Mouse (Mus musculus) embryonic fibroblast, embryonic 13.5 days (primary cell): ENCODE results near the gene Atg7.
"Not testable (repeated sequence)": the region's sequence is repeated elsewhere in the genome, so short reads cannot be mapped to it uniquely, and the experiment has no call there.

Experiments
- CTCF ChIP-seq: IDR thresholded peaks from 2 replicates; pipeline ENCODE4 v1.5.1; 2011; ENCODE audit warnings: mild to moderate bottlenecking, control low read depth, low read length, moderate library complexity, borderline replicate concordance; ENCODE audit not compliant: insufficient read depth
- POLR2A ChIP-seq: IDR thresholded peaks from 2 replicates; pipeline ENCODE4 v1.6.1; 2011; ENCODE audit warnings: low read depth, mild to moderate bottlenecking, control low read depth, low read length, moderate library complexity

DNA sequence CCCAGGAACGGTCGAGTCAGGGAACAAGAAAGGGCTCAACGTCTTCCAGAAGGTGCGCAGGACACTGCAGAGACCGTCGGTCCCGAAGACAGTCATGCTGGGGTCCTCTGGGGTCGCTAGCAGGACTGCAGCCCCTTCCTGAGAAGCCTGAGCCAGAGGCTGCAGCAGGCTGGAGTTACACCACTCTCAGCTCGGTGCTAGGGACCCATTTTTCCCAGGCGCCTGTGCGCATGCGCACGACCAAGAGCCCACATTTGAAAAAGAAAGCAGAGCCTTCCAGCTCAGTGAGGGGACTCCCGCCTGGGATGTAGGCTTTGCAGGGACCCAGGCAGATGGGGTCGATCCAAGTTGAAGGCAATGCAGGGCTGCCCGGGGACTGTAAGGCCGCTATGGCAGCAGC lies 28.8 kb upstream of the Atg7 start:
- not testable (repeated sequence) for TF ChIP-seq CTCF, POLR2A
